Mouse (Mus musculus) naive thymus-derived CD4-positive, alpha-beta T cell, adult 2 months (primary cell): ENCODE measurements at regions not wholly inside any gene's neighbourhood (a gene's known extent, or its start where the extent isn't known, plus 50 kb on each side); places are given as distances from the start of the nearest gene placed in this dataset.

ENCODE experiments used
- DNase-seq: peaks from one replicate; pipeline ENCODE4 v3.0.0-alpha.2; 2011; ENCODE audit warnings: low read depth

DNA sequence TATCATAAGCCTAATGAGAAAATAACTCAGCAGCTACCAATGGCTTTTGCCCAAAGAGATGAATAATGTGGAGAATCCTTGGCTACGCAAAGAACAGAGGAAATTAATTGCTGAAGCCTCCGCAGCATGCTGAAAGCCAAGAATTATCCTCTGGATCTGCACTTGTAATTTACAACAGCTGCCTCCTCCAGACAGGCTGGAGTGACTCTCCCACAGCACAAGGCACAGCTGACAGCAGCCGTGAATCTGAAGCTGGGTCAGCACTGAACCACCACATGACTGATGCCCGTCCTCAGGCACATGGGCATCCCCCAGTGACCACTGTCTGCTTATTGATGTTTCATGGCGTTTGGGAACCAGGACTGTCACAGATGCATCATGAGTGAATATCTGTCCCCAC lies 299.8 kb downstream of the Psat1 start:
- no peak for DNase-seq

DNA sequence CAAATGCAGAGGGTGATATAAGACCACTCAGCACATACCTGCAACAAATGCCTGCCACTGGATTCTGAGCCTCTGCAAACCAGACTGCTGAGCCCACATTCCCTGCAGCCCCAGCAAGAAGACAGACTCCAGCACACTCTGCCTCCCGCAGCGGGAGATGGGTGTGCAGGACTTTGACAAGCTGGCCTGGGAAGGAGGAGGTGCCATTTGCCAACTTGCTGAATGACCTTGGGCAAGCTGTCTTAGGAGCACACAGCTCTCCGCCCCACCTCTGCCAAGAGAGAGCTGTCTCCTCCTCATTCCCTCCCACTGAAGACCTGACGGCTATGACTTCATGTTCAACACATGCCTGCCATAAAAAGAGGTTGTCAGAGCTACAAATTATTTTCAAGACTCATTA lies 302.4 kb downstream of the Psat1 start:
- DNase-seq: no peak

DNA sequence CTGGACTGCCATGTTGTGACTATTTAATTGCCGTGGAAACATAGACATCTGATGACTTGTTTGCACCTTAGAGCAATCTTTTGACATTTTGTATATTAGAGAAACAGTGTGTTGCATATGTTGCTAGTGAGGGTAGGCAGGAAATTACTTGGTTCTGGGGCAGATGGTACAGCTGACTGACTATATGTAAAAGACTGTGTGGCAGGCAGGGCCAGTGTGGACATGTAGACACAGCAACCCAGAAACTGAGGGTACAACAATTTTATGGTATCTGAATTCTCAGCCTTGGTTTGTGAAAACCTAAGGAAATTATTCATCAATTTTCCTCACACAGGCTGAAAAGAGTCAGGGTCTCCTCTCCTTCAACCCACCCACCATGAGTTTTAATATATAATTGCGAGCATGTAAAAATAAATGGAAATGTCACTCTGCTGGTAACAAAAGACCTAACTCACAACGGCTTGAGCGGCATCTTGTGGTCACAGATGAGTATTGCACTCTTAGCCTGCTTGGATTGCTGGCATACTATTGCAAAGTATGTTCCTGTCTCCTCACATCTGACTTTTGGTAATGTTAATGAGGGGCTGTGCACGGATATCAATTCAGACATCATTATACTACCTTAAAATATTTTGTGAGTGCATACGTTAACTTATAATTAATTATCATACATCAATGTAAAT lies 329.8 kb downstream of the Psat1 start:
- DNase-seq: peak; percentile 21

DNA sequence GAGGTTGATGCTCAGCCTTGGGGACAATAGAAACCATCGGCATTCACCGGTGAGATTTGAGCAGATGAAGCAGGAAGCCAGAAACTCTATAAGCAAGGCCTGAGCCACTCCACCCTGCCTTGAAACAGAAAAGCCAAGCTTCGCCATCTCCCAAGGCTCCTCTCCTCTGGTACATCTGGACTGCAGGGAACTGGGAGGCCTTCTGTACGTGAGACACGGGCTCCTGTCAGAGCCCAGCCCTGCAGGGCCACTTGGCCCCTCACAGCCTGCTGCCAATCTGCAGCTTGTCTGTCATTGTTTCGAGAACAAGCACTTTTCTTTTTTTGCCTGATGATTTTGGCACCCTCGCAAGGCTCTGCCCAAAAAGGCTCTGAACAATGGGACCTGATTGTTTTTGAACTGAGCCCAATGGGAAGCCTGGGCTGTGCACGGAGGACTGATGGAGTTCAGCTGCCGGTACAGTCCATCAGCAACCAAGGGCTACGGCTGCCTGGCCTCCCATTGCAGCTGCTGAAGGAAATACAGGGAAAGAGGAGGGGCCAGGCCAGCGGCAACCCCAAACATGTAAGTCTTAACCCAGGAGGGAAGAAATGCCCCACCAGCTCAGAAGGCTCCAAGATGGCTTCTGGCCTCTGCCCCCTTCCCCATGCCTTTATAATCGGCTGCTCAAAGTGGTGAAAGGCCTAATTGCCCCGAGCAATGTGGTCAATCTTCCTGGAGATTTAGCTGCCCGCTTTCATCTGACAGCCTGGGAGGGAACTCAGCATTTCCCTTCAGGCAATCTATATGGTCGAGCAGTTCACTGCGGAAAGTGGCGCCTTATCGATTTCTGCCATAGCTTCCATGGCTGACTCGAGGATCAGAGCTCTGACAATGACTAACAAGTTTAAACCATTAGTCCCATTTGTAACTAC lies 332.2 kb downstream of the Psat1 start:
- no peak for DNase-seq

DNA sequence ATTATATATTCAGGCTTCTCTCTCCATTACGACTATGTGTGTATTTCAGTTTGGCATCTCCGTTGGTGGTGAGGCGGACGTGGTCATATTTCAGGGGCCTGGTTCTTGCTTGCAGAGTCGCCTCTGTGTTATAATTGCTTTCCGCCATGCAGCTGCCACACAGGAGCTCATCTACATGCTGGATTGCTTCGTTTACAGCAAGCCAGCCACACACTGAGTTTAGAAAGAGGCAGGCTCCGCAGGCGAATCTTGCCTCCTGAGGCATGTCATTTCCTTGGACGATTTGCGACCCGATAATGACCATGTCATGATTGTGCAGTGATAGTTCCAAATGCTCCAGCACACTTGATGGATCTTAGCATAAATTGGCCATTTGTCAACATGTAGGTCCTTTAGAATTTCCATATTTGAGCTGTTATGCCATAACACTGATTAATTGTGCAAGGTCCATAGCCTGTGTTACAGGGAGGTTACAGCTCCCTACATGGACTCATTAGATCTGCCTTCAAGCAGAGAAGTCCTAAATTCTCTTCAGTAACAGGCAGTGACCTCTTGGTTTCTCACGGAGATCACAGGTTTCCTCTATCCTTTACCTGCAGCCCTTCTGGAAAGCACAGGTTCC lies 335.9 kb downstream of the Psat1 start:
- DNase-seq: no peak

DNA sequence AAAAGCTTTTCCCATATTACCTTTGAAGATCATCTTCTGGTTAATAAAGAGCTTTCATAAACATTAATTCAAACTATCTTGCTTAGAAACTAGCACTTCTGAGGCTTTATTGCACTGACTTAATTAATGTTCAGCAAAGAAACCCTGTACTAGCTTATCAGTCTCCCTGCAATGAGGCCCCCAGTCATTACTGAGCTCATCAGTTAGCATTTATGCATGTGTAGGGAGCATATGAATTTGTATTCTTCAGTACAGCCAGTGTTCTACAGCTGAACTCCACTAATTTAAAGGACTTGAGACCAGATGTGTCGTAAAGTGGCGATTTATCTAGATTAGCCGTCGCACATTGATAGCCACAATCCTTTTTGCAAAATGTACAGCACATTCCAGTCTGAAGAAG lies 340.7 kb downstream of the Psat1 start:
- no peak for DNase-seq

DNA sequence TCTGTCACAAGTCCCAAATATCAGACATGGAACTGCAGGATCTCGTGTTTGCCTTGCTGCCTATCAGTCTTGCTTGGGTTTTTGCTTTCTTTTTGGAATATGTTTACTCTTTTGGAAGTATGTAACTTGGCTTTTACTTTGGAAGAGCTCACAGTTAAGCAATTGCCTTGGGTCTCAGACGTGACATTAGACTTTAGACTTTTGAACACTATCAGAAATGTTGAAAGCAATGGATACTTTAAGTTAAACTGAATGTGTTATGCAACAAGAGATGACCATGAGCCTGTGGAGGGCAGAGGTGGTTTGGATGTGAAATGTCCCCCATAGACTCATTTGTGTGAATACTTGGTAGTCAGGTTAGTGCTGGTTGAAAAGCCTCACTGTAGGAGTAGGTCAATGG lies 354.3 kb downstream of the Psat1 start:
- no peak for DNase-seq

DNA sequence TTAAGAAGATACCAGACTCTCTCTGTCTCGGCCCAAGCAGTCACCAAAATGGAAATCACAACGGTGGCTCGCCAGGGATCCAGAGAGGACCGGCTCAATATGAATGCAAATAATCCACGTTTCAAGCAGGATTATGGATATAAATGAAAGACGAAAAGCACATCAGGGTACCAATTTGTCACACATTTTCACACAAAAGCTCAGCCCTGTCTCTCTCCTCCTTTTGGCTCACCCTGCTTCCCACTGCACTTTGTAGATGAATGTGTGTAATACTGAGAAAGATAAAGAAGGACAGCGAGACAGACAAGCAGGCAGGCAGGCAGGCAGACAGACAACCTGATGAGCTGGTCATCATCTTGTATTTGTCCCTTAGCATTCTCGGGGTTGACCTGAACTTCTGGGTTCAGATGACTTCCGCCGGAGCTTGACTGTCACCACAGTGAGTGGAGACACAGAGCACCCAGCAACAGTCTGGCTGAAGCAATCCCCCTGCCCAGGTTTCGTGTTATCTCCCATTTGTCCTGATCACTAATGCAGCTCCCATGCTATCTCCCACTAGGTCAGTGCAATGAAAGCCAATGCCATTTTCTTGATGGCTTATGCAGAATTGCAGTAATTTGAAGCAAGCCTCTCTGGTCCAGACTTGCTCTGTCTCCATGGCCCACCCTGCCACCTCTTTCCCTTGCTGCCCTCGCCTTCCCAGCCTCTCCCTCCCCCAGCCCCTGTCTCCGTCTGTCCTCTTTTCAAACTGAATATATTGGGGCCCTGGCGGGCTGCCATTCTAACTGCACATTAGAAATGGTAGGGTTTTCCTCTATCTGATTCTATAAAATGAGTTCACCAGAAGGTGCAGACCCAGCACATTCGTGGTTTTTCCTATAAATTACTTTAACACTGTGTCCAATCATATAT lies 363.1 kb downstream of the Psat1 start:
- no peak for DNase-seq

DNA sequence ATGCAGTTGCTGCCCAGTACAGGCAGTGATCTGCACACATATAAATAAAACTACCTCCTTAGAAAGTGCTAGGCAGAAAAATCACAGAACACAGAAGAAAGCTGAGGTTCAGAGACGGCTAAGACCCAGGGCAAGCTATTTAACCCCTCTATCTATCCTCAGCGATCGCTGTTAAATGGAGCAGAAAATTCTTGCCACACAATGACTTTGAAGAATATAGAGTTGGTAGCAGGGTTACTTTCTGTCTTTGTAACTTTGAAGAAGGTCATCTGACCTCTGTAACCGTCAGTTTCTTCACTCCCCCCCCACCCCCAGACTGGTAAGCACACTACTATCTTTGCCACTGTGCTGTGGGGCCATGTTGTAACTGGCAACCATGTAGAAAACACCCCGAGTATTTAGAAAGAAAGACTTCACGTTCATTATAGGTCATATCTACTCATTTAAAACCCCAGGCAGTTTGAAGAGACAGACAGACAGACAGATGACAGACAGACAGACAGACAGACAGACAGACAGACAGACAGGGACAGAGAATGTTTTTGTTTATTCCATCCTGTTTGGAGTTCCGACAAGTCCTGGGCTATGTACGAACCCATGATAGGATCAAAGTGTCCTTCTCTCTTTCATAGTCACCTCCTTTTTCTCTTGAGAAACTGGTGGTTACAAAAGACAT lies 363.9 kb downstream of the Psat1 start:
- DNase-seq: no peak

DNA sequence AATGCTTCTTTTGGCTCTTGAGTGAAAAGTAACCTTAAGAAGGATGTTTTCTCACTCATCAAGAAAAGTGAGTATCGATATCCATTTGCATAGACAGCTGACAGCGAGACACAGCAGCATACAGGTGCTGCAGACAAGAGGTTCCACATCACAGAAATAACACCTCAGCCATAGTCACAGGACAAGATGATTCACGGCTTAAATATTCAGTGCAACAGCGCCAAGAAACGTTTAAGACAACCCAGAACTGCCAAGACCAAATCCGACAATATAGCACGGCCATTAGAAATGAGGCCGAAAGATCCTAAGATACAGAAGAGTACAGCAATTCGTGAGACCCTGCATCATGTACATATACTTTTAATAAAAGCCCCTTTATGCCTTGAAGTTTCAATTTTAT lies 375.9 kb downstream of the Psat1 start:
- DNase-seq: no peak

DNA sequence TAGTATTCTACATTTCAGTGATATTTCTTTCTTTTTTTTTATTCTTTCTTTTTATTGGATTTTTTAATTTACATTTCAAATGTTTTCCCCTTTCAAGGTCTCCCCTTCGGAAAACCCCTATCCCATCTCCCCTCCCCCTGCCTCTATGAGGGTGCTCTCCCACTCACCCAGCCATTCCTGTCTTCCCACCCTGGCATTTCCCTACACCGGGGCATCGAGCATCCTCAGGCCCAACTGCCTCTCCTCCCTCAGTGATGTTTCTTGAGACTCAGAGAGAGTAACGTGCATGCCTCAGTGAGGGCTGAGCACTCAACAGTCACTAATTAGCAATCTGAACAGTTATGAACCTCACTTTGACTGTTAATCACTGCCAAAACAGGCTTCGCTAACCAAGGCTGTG lies 385.6 kb downstream of the Psat1 start:
- DNase-seq: no peak

DNA sequence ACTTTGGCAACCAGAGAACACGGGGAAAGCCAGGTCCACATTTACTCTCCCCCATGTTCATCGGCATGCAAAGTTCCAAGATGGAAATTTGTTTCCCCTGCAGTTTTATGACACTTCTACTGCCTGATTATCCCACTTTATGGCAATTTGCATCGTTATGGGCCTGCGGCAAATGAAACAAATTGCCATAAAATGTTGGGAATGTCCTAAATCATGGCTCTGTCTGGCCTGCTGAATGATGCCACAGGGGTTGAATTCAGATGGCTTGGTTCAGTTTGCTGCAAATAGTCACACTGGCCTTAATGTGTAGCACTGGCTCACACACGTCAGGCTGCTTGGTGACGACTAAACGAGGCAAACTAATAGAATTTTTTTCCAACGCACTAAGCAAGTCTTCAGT lies 393.2 kb downstream of the Psat1 start:
- DNase-seq: no peak

DNA sequence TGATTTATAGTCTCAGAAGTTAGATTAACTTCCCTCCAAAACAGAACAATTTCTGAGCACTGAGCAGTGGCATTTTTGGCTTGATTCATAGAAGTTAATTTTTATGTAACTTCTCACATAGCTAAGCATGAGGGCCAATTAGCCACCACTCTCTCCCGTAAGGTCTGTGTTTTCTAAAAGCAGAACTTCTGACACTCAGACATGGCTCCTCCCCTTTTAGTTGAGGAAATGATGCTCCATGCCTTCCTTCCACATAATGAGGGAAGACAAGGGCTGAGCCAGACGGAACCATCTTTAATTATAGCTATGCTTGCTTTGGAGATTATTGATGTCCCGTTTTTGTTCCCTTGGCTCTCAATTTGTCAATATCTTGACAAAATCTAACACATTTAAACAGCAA lies 429.3 kb downstream of the Psat1 start:
- DNase-seq: no peak

DNA sequence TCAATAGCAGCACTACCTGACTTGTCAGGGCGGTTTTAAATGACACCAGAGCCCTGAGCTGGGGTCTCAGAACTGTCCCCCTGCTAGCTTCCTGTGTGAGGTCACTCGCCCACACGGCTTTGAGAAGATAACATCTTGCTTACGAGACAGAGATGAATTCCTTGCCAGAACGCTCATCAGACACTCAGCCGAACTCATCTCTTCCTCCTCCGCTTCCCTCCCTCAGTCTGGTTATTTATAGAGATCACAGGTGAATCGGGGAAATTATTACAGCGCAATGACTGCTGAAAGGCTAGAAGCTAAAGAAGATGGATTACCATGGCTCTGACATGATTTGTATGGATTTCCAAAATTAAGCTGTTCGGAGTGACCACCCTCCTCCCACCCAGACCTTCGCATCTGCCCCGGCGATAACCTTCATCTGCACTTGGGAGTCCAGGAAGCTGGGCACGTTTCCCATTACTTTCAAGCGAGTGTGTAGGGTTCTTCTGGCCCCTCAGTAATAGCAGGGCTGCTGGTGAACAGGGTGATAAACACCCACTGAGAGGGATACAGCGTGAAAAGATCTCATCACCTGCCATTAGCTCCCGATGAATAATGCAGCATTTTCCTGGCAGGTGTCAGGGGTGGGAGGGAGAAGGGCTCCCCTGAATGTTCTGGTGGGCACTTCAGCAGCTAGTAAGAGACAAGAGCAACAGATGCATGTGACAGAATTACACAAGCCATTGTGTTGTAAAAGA lies 430.4 kb downstream of the Psat1 start:
- DNase-seq: no peak

DNA sequence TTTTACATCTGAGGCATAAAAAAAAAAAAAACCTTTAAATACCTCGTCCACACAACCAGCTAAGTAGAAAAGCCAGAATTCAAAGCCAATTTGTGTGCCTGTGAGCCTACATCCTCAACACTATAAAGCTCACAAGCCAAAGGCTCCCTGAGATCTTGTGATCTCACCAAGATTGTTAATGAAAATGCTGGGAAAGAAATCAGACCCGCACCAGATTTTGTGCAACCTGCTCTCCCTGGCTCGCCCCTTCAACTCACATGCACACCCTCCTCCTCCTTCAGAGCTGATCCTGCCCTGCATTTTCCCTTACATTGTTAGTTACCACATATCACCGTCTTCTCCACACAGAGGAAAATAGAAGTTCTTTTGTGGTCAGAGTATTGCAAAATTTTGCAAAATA lies 433.9 kb downstream of the Psat1 start:
- DNase-seq: no peak

DNA sequence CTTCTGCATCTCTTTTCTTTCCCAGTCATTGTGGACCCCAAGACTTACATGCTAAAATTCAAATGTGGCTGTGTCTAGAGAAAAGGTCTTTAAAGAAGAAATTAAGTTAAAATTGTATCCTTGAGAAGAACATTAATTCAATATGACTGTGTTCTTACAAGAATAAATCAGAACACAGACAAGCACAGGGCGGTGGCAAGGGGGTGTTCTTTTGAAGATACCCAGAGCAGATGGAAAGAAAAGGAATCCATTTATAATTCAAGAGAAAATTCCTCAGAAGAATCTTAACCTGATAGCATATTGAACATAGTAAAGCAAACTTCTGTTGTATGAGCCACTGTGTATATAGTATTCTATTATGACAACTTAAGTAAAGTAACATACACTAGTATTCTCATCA lies 436.7 kb downstream of the Psat1 start:
- no peak for DNase-seq

DNA sequence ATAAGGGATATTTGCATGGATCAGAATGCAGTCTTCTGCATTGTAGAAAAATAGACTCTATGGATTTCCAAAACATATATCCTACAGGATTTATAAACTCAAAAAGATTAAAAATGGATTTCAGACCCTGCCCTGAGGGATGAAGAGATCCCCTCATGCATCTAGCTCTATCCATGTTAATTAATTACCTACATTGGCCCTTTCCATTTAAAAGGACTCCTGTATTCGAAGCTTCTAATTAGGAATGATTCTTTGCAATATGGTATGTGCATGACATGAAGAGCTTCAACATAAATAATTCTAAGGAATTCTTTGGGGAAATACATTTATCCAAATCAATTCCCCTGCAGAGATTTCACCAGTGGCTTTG lies 444.2 kb downstream of the Psat1 start:
- no peak for DNase-seq

DNA sequence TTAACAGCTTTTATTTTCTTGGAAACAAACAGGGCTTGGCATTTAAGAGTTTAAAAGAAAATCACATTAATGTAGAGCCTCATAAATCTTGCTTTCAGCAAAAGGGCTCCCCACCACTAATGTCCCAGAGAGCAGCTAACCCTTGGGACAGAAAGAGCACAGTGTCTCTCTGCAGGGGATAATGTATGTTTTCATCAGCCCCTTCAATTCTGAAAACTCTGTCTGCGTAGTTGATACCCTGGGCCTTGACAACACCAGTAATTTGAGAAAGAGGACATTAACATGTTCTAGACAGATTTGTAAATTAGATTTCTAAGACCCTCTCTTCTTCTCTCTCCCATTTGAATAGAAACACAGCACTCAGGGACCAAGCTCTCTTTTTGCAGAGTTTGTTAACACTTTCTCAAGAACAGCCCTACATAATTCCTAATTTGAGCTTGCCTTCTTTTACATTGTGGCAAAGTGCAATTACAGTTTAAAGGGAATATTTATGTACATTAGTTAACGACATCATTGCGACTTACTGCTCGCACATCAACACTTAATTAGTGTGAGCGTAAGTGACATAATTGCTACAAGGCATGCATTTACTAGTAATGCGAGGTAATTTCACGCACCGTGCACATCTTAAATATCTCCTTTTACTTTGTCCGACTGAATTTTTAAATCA lies 444.7 kb downstream of the Psat1 start:
- no peak for DNase-seq

DNA sequence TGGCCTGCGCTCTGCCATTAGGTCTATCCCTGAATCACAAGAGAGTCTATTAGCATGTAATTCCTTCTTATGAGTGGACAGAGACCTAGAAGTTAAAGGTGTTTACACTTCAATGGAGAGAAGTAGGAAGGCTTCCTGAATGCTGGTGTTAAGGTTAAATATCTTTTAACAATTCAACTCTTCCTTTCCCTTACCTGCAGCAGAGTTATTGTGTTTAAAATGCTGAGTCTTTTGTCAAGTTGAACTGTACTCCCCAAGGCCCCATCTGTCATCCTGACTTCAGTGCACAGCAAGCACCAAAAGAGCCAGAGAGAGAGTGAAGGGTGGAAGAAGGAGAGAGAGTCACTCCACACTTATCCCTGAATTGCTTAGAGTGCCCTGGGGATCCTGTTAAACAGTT lies 451.6 kb downstream of the Psat1 start:
- no peak for DNase-seq

DNA sequence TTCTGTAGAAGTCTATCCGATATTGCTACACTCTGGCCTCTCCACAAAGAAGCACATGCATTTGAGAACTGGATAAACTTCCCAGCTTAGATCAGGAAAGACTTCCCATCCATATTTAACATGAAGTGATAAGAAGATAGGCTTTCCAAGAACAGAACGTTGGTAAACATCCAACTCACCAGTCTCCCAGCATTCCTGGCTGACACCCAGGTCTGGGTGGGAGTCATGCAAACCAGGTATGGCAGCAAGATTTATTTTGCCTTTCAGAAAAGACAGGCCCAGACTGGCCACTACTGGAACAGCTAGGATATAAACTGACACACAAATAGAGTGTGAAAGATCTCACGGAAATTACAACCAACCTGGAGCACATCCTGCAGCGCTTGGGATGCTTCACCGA lies 459.6 kb downstream of the Psat1 start:
- no peak for DNase-seq
